Mouse (Mus musculus) hindbrain, postnatal 0 days (tissue): ENCODE results near the gene Cdk5r2. TPM values are rescaled to one million over a fixed set of nuclear protein-coding genes. Genes with fewer than 3 reads are reported as not detected.

ENCODE experiments used
- ATAC-seq: fragments of 200-750 bp; cut with Nextera tagmentation; 2 replicates; pipeline ENCODE4 v1.8.0; 2017; ENCODE audit warnings: mild to moderate bottlenecking, moderate TSS enrichment, moderate library complexity
- DNase-seq: peaks from one replicate; pipeline ENCODE4 v3.0.0-alpha.2; 2015; ENCODE audit warnings: low spot score
- H3K27ac ChIP-seq: fragments of 300-500 bp; sonication (generic); 2 replicates; pipeline ENCODE4 v1.5.1; 2014; ENCODE audit warnings: mild to moderate bottlenecking
- H3K27me3 ChIP-seq: fragments of 300-500 bp; sonication (generic); 2 replicates; pipeline ENCODE4 v1.6.1; 2014; ENCODE audit warnings: low read length, mixed read lengths; ENCODE audit not compliant: insufficient read depth
- H3K36me3 ChIP-seq: fragments of 300-500 bp; sonication (generic); 2 replicates; pipeline ENCODE4 v1.6.1; 2014; ENCODE audit warnings: low read length, mixed read lengths; ENCODE audit not compliant: insufficient read depth
- H3K4me1 ChIP-seq: fragments of 300-500 bp; sonication (generic); 2 replicates; pipeline ENCODE4 v1.6.1; 2014; ENCODE audit warnings: antibody characterized with exemption, low read length, mixed read lengths; ENCODE audit not compliant: insufficient read depth
- H3K4me2 ChIP-seq: fragments of 300-500 bp; sonication (generic); 2 replicates; pipeline ENCODE4 v1.6.1; 2014; ENCODE audit warnings: low read depth, mild to moderate bottlenecking, low read length, moderate library complexity, mixed read lengths
- H3K4me3 ChIP-seq: fragments of 300-500 bp; sonication (generic); 2 replicates; pipeline ENCODE4 v1.5.1; 2014; ENCODE audit warnings: low read length
- H3K9ac ChIP-seq: fragments of 300-500 bp; sonication (generic); replicated peaks from 2 replicates; pipeline ENCODE4 v1.6.1; 2014; ENCODE audit warnings: mild to moderate bottlenecking, low read length, moderate library complexity, mixed read lengths
- H3K9me3 ChIP-seq: fragments of 300-500 bp; sonication (generic); 2 replicates; pipeline ENCODE4 v1.6.1; 2016; ENCODE audit warnings: low read length, mixed read lengths
- CTCF ChIP-seq: IDR thresholded peaks from 2 replicates; pipeline ENCODE4 v1.5.1; 2016; ENCODE audit warnings: antibody characterized with exemption, control low read depth, low read depth
- WGBS: fragments of 180-500 bp; shearing (Covaris S2); extraction: QIAGEN DNeasy Blood & Tissue Kit; methylation state at CpG from one replicate; pipeline ENCODE4 v1.1.7; 2014; 5-methylcytosine and 5-hydroxymethylcytosine counted together
- polyA plus RNA-seq: library from polyadenylated mRNA; unstranded; fragments of >200 nt; fragmentation: Nextera tagmentation; extraction: Ambion mirVana; gene quantifications from 2 replicates; pipeline ENCODE4 v1.2.1, GENCODE M21; 2015
- total RNA-seq: library from RNA; depleted of rRNA; stranded (reverse); fragments of >200 nt; gene quantifications from 2 replicates; pipeline ENCODE4 v1.2.3, GENCODE M21; 2014

Gene Cdk5r2
- total and polyA plus RNA-seq, 2 experiments from 2014 or later, result 13.6 to 59.2 TPM

DNA sequence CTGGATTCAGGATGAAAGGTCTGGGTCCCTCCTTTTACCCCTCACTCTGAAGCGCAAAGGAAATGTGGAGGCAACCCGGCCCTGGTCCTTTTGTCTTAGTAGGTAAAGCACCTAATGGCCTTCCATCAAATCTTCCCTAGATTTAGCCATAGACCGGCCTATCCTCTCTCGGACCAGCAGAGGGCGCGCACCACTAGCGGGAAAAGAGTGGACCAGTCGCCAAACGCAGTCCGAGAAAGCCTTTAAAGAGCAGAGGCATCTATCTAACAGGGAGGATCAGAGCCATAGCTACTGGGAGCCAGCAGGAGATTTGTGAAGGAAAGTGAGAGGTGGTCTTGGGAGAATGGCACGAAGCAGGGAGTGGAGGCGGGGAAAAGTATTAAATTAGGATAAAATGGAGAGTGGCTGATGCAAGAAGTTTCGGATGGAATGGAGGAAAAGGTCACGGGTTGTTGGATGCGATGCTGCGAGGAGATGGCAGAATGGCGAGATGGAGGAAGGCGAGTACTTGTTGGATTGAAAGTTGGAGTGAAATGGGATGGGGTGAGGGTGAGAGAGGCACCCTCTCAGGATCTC, 26.1 kb downstream of the Cdk5r2 start:
- ATAC-seq, result peak; percentile 50; the same call in 1 of the 2 replicates
- Histone ChIP-seq H3K9me3 (no peaks in the 10 kb centered on the region), H3K9ac (no peak overlapping the region), H3K27me3 (peaks cover 56% of the 10 kb centered on the region), H3K36me3 (no peaks in the 10 kb centered on the region), H3K4me2 (peak overlapping the region; percentile 44), H3K27ac (no peak overlapping the region), H3K4me1 (peaks cover 7% of the 10 kb centered on the region; the same call in 1 of the 2 replicates), H3K4me3 (no peak overlapping the region)
- peak; percentile 95 for TF ChIP-seq CTCF
- DNase-seq, result peak; percentile 89
- WGBS, result 2% methylated on average over 18 of the region's 18 CpGs

- Histone ChIP-seq H3K27ac (no peak overlapping the region), H3K27me3 (peaks cover 69% of the 10 kb centered on the region), H3K4me2 (peak overlapping the region; percentile 64), H3K36me3 (no peaks in the 10 kb centered on the region), H3K4me3 (peak overlapping the region; percentile 36), H3K4me1 (peaks cover 7% of the 10 kb centered on the region; the same call in 1 of the 2 replicates), H3K9ac (no peak overlapping the region; the same call in 1 of the 2 replicates), H3K9me3 (no peaks in the 10 kb centered on the region)
- TF ChIP-seq CTCF, result no peak
- under 1% methylated on average over 68 of the region's 74 CpGs for WGBS
- ATAC-seq (no peak), DNase-seq (peak; percentile 22)
These were observed 27.5 kb downstream of the Cdk5r2 start for GRCm38 (mm10) chr1:74882055-74882734.

DNA sequence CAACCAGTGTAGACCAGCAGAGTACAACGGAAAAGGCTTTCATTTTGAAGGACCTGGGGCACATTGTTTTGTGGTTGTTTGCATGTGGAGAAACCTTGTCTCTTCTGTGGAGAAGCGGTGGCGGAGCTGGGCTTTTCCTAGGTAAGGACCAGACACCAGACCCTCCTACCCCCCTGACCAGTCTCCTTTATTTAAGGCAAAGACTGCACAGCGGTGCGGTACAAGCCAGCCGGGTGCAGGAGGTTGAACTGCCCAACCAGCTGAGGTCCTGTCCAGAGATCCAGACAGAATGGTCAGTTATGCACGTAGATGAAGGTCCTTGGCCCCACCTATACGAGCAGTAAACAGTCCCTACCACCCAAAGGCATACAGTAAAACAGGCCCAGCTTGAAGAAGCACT, 28.1 kb downstream of the Cdk5r2 start:
- no peak for ATAC-seq
- H3K4me2 ChIP-seq, result peak overlapping the region; percentile 64
- DNase-seq, result no peak
- no peak overlapping the region for H3K27ac ChIP-seq
- TF ChIP-seq CTCF, result no peak
- peaks cover 7% of the 10 kb centered on the region; the same call in 1 of the 2 replicates for H3K4me1 ChIP-seq
- 4% methylated on average over 8 of the region's 8 CpGs for WGBS
- no peak overlapping the region for H3K9ac ChIP-seq
- H3K4me3 ChIP-seq, result peak overlapping the region; percentile 36
- no peaks in the 10 kb centered on the region for H3K9me3 ChIP-seq
- H3K36me3 ChIP-seq, result no peaks in the 10 kb centered on the region
- peaks cover 73% of the 10 kb centered on the region for H3K27me3 ChIP-seq

GRCm38 (mm10) chr1:74883441-74883840, 28.7 kb downstream of the Cdk5r2 start:
- no peak for TF ChIP-seq CTCF
- ATAC-seq (no peak), DNase-seq (no peak)
- 11% methylated on average over 5 of the region's 5 CpGs for WGBS
- Histone ChIP-seq H3K27me3 (peaks cover 79% of the 10 kb centered on the region), H3K9ac (no peak overlapping the region), H3K4me2 (no peak overlapping the region), H3K36me3 (no peaks in the 10 kb centered on the region), H3K4me3 (no peak overlapping the region), H3K27ac (no peak overlapping the region), H3K9me3 (no peaks in the 10 kb centered on the region), H3K4me1 (peaks cover 7% of the 10 kb centered on the region; the same call in 1 of the 2 replicates)

GRCm38 (mm10) chr1:74884196-74885141, 29.7 kb downstream of the Cdk5r2 start:
- DNase-seq, result no peak

GRCm38 (mm10) chr1:74885369-74886042, 30.8 kb downstream of the Cdk5r2 start, which contains the start of gene Fev:
TSS of gene Fev (minus strand) at chr1:74885419.
- ATAC-seq (no peak), DNase-seq (no peak)
- under 1% methylated on average over 37 of the region's 43 CpGs for WGBS
- no peak within 1 kb of the TSS for H3K9ac ChIP-seq
- H3K4me2 ChIP-seq, result peak within 1 kb of the TSS; percentile 44
- TF ChIP-seq CTCF, result no peak
- H3K4me1 ChIP-seq, result peaks cover 7% of the 10 kb centered on the region; the same call in 1 of the 2 replicates
- no peaks in the 10 kb centered on the region for H3K9me3 ChIP-seq
- peak within 1 kb of the TSS; percentile 21 for H3K4me3 ChIP-seq
- H3K27ac ChIP-seq, result no peak within 1 kb of the TSS
- H3K27me3 ChIP-seq, result peaks cover 83% of the 10 kb centered on the region
- no peaks in the 10 kb centered on the region for H3K36me3 ChIP-seq

More at GRCm38 (mm10) chr1:74884196-74885141, 29.7 kb downstream of the Cdk5r2 start:
- Histone ChIP-seq H3K36me3 (no peaks in the 10 kb centered on the region), H3K4me1 (peaks cover 7% of the 10 kb centered on the region; the same call in 1 of the 2 replicates), H3K4me3 (peak overlapping the region; percentile 21), H3K27ac (no peak overlapping the region), H3K27me3 (peaks cover 76% of the 10 kb centered on the region), H3K4me2 (peak overlapping the region; percentile 44), H3K9ac (no peak overlapping the region), H3K9me3 (no peaks in the 10 kb centered on the region)
- no peak for ATAC-seq
- TF ChIP-seq CTCF, result no peak
- WGBS, result under 1% methylated on average over 57 of the region's 57 CpGs
